Mouse (Mus musculus) testis, adult 2 months (tissue): Measurements from ENCODE around the gene 6430548M08Rik. TPM values are rescaled to one million over a fixed set of nuclear protein-coding genes. Genes with fewer than 3 reads are reported as not detected.

ENCODE experiments used
- H3K27ac ChIP-seq: fragments of 200-500 bp; 2 replicates; pipeline ENCODE4 v1.5.1; 2012; ENCODE audit warnings: low read depth, low read length; ENCODE audit not compliant: control insufficient read depth, insufficient read depth
- H3K27me3 ChIP-seq: fragments of 200-500 bp; 2 replicates; pipeline ENCODE4 v1.6.1; 2012; ENCODE audit warnings: mild to moderate bottlenecking, low read length, moderate library complexity; ENCODE audit not compliant: control insufficient read depth, insufficient read depth
- H3K36me3 ChIP-seq: fragments of 200-500 bp; 2 replicates; pipeline ENCODE4 v1.6.1; 2012; ENCODE audit warnings: mild to moderate bottlenecking, low read length; ENCODE audit not compliant: control insufficient read depth, insufficient read depth
- H3K4me1 ChIP-seq: fragments of 200-500 bp; 2 replicates; pipeline ENCODE4 v1.6.1; 2012; ENCODE audit warnings: low read length; ENCODE audit not compliant: control insufficient read depth, insufficient read depth
- H3K4me3 ChIP-seq: fragments of 200-500 bp; 2 replicates; pipeline ENCODE4 v1.5.1; 2012; ENCODE audit warnings: low read depth, mild to moderate bottlenecking, low read length, moderate library complexity, mixed read lengths; ENCODE audit not compliant: control insufficient read depth
- CTCF ChIP-seq: fragments of 200-500 bp; IDR thresholded peaks from 2 replicates; pipeline ENCODE4 v1.5.1; 2012; ENCODE audit warnings: low read depth, mild to moderate bottlenecking, inconsistent platforms, low read length, moderate library complexity; ENCODE audit not compliant: control insufficient read depth, insufficient read depth, insufficient replicate concordance
- POLR2A ChIP-seq: fragments of 200-500 bp; IDR thresholded peaks from 2 replicates; pipeline ENCODE4 v1.6.1; 2012; ENCODE audit warnings: low read depth, mild to moderate bottlenecking, inconsistent platforms, low read length, moderate library complexity; ENCODE audit not compliant: control insufficient read depth
- polyA plus RNA-seq: library from polyadenylated mRNA; depleted of rRNA; stranded (reverse); fragments of >200 nt; gene quantifications from 2 replicates; pipeline ENCODE4 v1.2.3, GENCODE M21; 2012; rRNA removed

Gene 6430548M08Rik
- polyA plus RNA-seq, 1 experiment, result 19.8 TPM

GRCm38 (mm10) chr8:120205916-120206315 is 92.0 kb downstream of the 6430548M08Rik start:
- no peaks in the 10 kb centered on the region for H3K36me3 ChIP-seq
- H3K27me3 ChIP-seq, result no peaks in the 10 kb centered on the region
- H3K4me1 ChIP-seq, result peaks cover 9% of the 10 kb centered on the region
- H3K4me3 ChIP-seq, result peak overlapping the region; percentile 28
- no peak overlapping the region for H3K27ac ChIP-seq
- TF ChIP-seq POLR2A, result no peak
- TF ChIP-seq CTCF, result no peak

- Histone ChIP-seq H3K36me3 (no peaks in the 10 kb centered on the region), H3K4me1 (peaks cover 9% of the 10 kb centered on the region), H3K27me3 (no peaks in the 10 kb centered on the region), H3K27ac (no peak overlapping the region), H3K4me3 (no peak overlapping the region)
- TF ChIP-seq POLR2A, result no peak
- no peak for TF ChIP-seq CTCF
Measured at GRCm38 (mm10) chr8:120207364-120207763, 93.4 kb downstream of the 6430548M08Rik start.

GRCm38 (mm10) chr8:120208113-120208512 is 94.2 kb downstream of the 6430548M08Rik start:
- Histone ChIP-seq H3K27me3 (no peaks in the 10 kb centered on the region), H3K4me1 (peaks cover 9% of the 10 kb centered on the region), H3K4me3 (no peak overlapping the region), H3K27ac (no peak overlapping the region), H3K36me3 (no peaks in the 10 kb centered on the region)
- TF ChIP-seq CTCF (no peak), POLR2A (no peak)

GRCm38 (mm10) chr8:120211345-120211744 is 97.4 kb downstream of the 6430548M08Rik start:
- no peak for TF ChIP-seq POLR2A
- no peak for TF ChIP-seq CTCF
- H3K4me3 ChIP-seq, result no peak overlapping the region
- H3K27ac ChIP-seq, result no peak overlapping the region
- H3K27me3 ChIP-seq, result no peaks in the 10 kb centered on the region
- H3K36me3 ChIP-seq, result no peaks in the 10 kb centered on the region
- peaks cover 3% of the 10 kb centered on the region for H3K4me1 ChIP-seq

- H3K27ac ChIP-seq, result no peak overlapping the region
- H3K27me3 ChIP-seq, result no peaks in the 10 kb centered on the region
- H3K4me1 ChIP-seq, result peaks cover 5% of the 10 kb centered on the region
- no peaks in the 10 kb centered on the region for H3K36me3 ChIP-seq
- no peak for TF ChIP-seq POLR2A
- no peak for TF ChIP-seq CTCF
- H3K4me3 ChIP-seq, result no peak overlapping the region
Measured at GRCm38 (mm10) chr8:120212596-120212995, 98.6 kb downstream of the 6430548M08Rik start.

- no peak overlapping the region for H3K4me3 ChIP-seq
- no peak overlapping the region for H3K27ac ChIP-seq
- H3K27me3 ChIP-seq, result no peaks in the 10 kb centered on the region
- peaks cover 2% of the 10 kb centered on the region for H3K4me1 ChIP-seq
- H3K36me3 ChIP-seq, result no peaks in the 10 kb centered on the region
- TF ChIP-seq CTCF, result no peak
- TF ChIP-seq POLR2A, result no peak
Measured at GRCm38 (mm10) chr8:120213229-120213628, 99.3 kb downstream of the 6430548M08Rik start.

- H3K4me1 ChIP-seq, result peaks cover 2% of the 10 kb centered on the region
- TF ChIP-seq POLR2A (no peak), CTCF (no peak)
- H3K36me3 ChIP-seq, result no peaks in the 10 kb centered on the region
- H3K4me3 ChIP-seq, result no peak overlapping the region
- H3K27ac ChIP-seq, result no peak overlapping the region; the same call in 1 of the 2 replicates
- H3K27me3 ChIP-seq, result no peaks in the 10 kb centered on the region
Measured at GRCm38 (mm10) chr8:120213939-120214338, 100.0 kb downstream of the 6430548M08Rik start.

Other genes starting within 250 kb of the 6430548M08Rik start
- 19.9 and 21.5 TPM in 2 replicates for gene Usp10, start 203.8 kb upstream of the 6430548M08Rik start, polyA plus RNA-seq
- 5.1 and 5.6 TPM in 2 replicates for gene Gm20388, start 203.3 kb upstream of the 6430548M08Rik start, polyA plus RNA-seq
- 5.0 and 6.2 TPM in 2 replicates for gene Crispld2, start 121.7 kb upstream of the 6430548M08Rik start, polyA plus RNA-seq
- 31.6 and 32.8 TPM in 2 replicates for gene Zdhhc7, start 12.7 kb upstream of the 6430548M08Rik start, polyA plus RNA-seq
- gene Fam92b, start 63.3 kb downstream of the 6430548M08Rik start, polyA plus RNA-seq, result 10.1 and 10.9 TPM in 2 replicates
- gene Gse1, start 114.3 kb downstream of the 6430548M08Rik start, polyA plus RNA-seq, result 4.0 and 4.3 TPM in 2 replicates